In the genomic region with DNA sequence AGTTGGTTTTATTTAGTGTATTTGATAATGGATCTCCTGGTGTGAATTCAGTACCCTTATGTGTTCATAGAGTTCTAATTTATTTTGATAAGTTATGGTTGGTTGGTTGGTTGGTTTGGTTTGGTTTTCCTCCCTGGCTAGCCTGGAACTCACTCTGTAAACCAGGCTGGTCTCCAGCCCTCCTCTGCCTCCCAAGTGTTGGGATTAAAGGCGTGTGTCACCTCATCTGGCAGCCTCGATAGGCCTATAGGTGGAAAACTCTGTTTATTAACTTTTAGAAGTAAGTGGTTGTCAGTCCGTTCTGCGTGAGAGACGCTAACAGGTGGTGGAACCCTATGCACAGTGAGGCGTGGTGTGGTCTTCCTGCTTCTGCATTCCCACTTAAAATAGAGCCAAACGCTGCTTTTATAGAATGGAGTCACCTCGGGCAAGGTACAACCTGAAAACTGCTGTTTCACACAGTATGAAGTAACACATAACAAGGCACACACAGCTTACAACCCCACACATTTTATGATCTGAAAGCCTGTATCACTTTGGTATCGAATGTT, we compare ENCODE assay signal across 9 mouse cellular contexts. TPM values are rescaled to one million over a fixed set of nuclear protein-coding genes. Genes with fewer than 3 reads are reported as not detected.
DNase-seq lines count a peak whose midpoint lies in the region; ATAC-seq and TF ChIP-seq lines count a peak whose summit lies in the region.
"Had no signal": no experiment of that assay in that cellular context is flagged by ENCODE, and none has a peak within 500 bp of the region (broad histone marks: within the 10 kb centered on the region; RNA-seq: fewer than 3 reads in every experiment).

No protein-coding gene starts in this region.

- H3K36me3 ChIP-seq in intestine, embryonic 14.5 days (ENCODE audit: control insufficient read depth, insufficient read depth, low read length), result no peaks in the 10 kb centered on the region
- no peaks in the 10 kb centered on the region for H3K36me3 ChIP-seq in intestine, embryonic 16.5 days (ENCODE audit: control insufficient read depth, insufficient read depth, low read length)
- no peaks in the 10 kb centered on the region for H3K36me3 ChIP-seq in E14TG2a.4 (ENCODE audit: insufficient read depth, low read length)
- H3K36me3 ChIP-seq in embryonic facial prominence, embryonic 15.5 days, result no peaks in the 10 kb centered on the region
- no peaks in the 10 kb centered on the region for H3K36me3 ChIP-seq in liver, postnatal 0 days (replicated peaks; ENCODE audit: insufficient read depth, low read length)

- H3K27me3 ChIP-seq in intestine, embryonic 14.5 days (replicated peaks; ENCODE audit: control insufficient read depth, insufficient read depth, low read length), result no peaks in the 10 kb centered on the region
- no peaks in the 10 kb centered on the region for H3K27me3 ChIP-seq in intestine, embryonic 16.5 days (replicated peaks; ENCODE audit: control insufficient read depth, insufficient read depth, low read length)
- no peaks in the 10 kb centered on the region for H3K27me3 ChIP-seq in E14TG2a.4 (ENCODE audit: insufficient read depth, low read length)
- H3K27me3 ChIP-seq in embryonic facial prominence, embryonic 15.5 days, result no peaks in the 10 kb centered on the region
- no peaks in the 10 kb centered on the region for H3K27me3 ChIP-seq in liver, postnatal 0 days (ENCODE audit: insufficient read depth, low read length)

- no peak overlapping the region for H3K9ac ChIP-seq in intestine, embryonic 14.5 days (ENCODE audit: low read length)
- no peak overlapping the region for H3K9ac ChIP-seq in intestine, embryonic 16.5 days (ENCODE audit: low read depth, low read length)
- no peak overlapping the region for H3K9ac ChIP-seq in embryonic facial prominence, embryonic 15.5 days
- no peak overlapping the region for H3K9ac ChIP-seq in liver, postnatal 0 days (replicated peaks)

- no peak for DNase-seq in intestine, embryonic 14.5 days (ENCODE audit: low spot score)
- no peak for DNase-seq in liver, postnatal 0 days
- no peak for DNase-seq in cerebellum, postnatal 10 days
- DNase-seq in layer of hippocampus, adult 9-10 months (ENCODE audit: low spot score), result no peak
- no peak for DNase-seq in lung, postnatal 25 days (ENCODE audit: low spot score)
- DNase-seq: thymus, postnatal 14 days had no signal

- TF ChIP-seq CTCF in E14TG2a.4 (conservative IDR thresholded peaks at IDR 0.05; ENCODE audit: low read length), result no peak
- no peak for TF ChIP-seq CTCF in liver, postnatal 0 days (IDR thresholded peaks at IDR 0.05; ENCODE audit: low read depth)

- no peaks in the 10 kb centered on the region for H3K9me3 ChIP-seq in intestine, embryonic 14.5 days (ENCODE audit: control insufficient read depth, low read length)
- no peaks in the 10 kb centered on the region for H3K9me3 ChIP-seq in intestine, embryonic 16.5 days (ENCODE audit: control insufficient read depth, low read length)
- no peaks in the 10 kb centered on the region for H3K9me3 ChIP-seq in E14TG2a.4 (ENCODE audit: low read length)
- no peaks in the 10 kb centered on the region for H3K9me3 ChIP-seq in embryonic facial prominence, embryonic 15.5 days (replicated peaks)
- no peaks in the 10 kb centered on the region for H3K9me3 ChIP-seq in liver, postnatal 0 days (ENCODE audit: low read length)

- H3K4me3 ChIP-seq in intestine, embryonic 14.5 days (ENCODE audit: low read depth, low read length), result no peak overlapping the region
- no peak overlapping the region for H3K4me3 ChIP-seq in intestine, embryonic 16.5 days (ENCODE audit: low read length)
- peak overlapping the region; percentile 95; the same call in 1 of the 2 replicates for H3K4me3 ChIP-seq in E14TG2a.4 (replicated peaks; ENCODE audit: low read length)
- H3K4me3 ChIP-seq in embryonic facial prominence, embryonic 15.5 days (replicated peaks), result no peak overlapping the region
- peak overlapping the region; percentile 81 for H3K4me3 ChIP-seq in liver, postnatal 0 days (ENCODE audit: low read depth, low read length)

- TF ChIP-seq EP300 in liver, postnatal 0 days (IDR thresholded peaks at IDR 0.05; ENCODE audit: low read depth), result no peak

- H3K4me2 ChIP-seq in intestine, embryonic 14.5 days (ENCODE audit: low read length), result peak overlapping the region; percentile 86; the same call in 1 of the 2 replicates
- H3K4me2 ChIP-seq in intestine, embryonic 16.5 days (ENCODE audit: low read depth, low read length), result no peak overlapping the region
- H3K4me2 ChIP-seq in embryonic facial prominence, embryonic 15.5 days (replicated peaks), result peak overlapping the region; percentile 61; the same call in 1 of the 2 replicates
- peak overlapping the region; percentile 88 for H3K4me2 ChIP-seq in liver, postnatal 0 days (ENCODE audit: low read depth, low read length)

- H3K4me1 ChIP-seq in intestine, embryonic 14.5 days (replicated peaks; ENCODE audit: control insufficient read depth, insufficient read depth, low read length), result peaks cover 13% of the 10 kb centered on the region
- H3K4me1 ChIP-seq in intestine, embryonic 16.5 days (ENCODE audit: control insufficient read depth, insufficient read depth, low read length), result peaks cover 12% of the 10 kb centered on the region
- peaks cover 50% of the 10 kb centered on the region for H3K4me1 ChIP-seq in E14TG2a.4 (replicated peaks; ENCODE audit: low read depth, low read length)
- H3K4me1 ChIP-seq in embryonic facial prominence, embryonic 15.5 days, result peaks cover 18% of the 10 kb centered on the region
- peaks cover 23% of the 10 kb centered on the region for H3K4me1 ChIP-seq in liver, postnatal 0 days (ENCODE audit: insufficient read depth)

- WGBS in intestine, embryonic 14.5 days, result 90% methylated on average over 9 of the region's 9 CpGs
- WGBS in intestine, embryonic 16.5 days, result 86% methylated on average over 9 of the region's 9 CpGs
- WGBS in embryonic facial prominence, embryonic 15.5 days, result 87% methylated on average over 9 of the region's 9 CpGs
- 75% methylated on average over 9 of the region's 9 CpGs for WGBS in liver, postnatal 0 days (ENCODE audit: insufficient replicate concordance)

- H3K27ac ChIP-seq in intestine, embryonic 14.5 days (ENCODE audit: low read depth), result no peak overlapping the region
- H3K27ac ChIP-seq in intestine, embryonic 16.5 days (ENCODE audit: low read length), result no peak overlapping the region
- 0 out of 2 replicates have a peak overlapping the region, but pooled peaks have one; percentile 13 for H3K27ac ChIP-seq in embryonic facial prominence, embryonic 15.5 days (replicated peaks)
- H3K27ac ChIP-seq in liver, postnatal 0 days (ENCODE audit: low read depth), result peak overlapping the region; percentile 92

- ATAC-seq in intestine, embryonic 14.5 days (replicated peaks; ENCODE audit: low FRiP score, low TSS enrichment, low read depth), result no peak
- no peak for ATAC-seq in intestine, embryonic 16.5 days
- no peak for ATAC-seq in embryonic facial prominence, embryonic 15.5 days (ENCODE audit: insufficient number of reproducible peaks, low FRiP score, low TSS enrichment, low read depth)
- ATAC-seq in liver, postnatal 0 days, result no peak

RNA-seq across cellular contexts. Expression of a gene that starts 1.6 kb away (rescaled TPM):
- 72.4 and 77.4 TPM in 2 replicates for polyA plus RNA-seq in intestine, embryonic 14.5 days (2014; fragmentation: Nextera tagmentation; extraction: Ambion mirVana)
- polyA plus RNA-seq in intestine, embryonic 16.5 days (2015; fragmentation: Nextera tagmentation; extraction: Ambion mirVana), result 82.9 and 85.6 TPM in 2 replicates
- polyA plus RNA-seq in embryonic facial prominence, embryonic 15.5 days (2015; fragmentation: Nextera tagmentation; extraction: Ambion mirVana), result 82.1 and 85.8 TPM in 2 replicates
- polyA plus RNA-seq in liver, postnatal 0 days (2015; fragmentation: Nextera tagmentation; extraction: Ambion mirVana), result 101 and 105 TPM in 2 replicates

RNA-seq across cellular contexts. Expression of a gene that starts 6.2 kb away (rescaled TPM):
- polyA plus RNA-seq in intestine, embryonic 14.5 days (2014; fragmentation: Nextera tagmentation; extraction: Ambion mirVana), result 165 and 170 TPM in 2 replicates
- polyA plus RNA-seq in intestine, embryonic 16.5 days (2015; fragmentation: Nextera tagmentation; extraction: Ambion mirVana), result 133 and 153 TPM in 2 replicates
- polyA plus RNA-seq in embryonic facial prominence, embryonic 15.5 days (2015; fragmentation: Nextera tagmentation; extraction: Ambion mirVana), result 129 and 132 TPM in 2 replicates
- polyA plus RNA-seq in liver, postnatal 0 days (2015; fragmentation: Nextera tagmentation; extraction: Ambion mirVana), result 36.1 and 42.1 TPM in 2 replicates

RNA-seq across cellular contexts. Expression of a gene that starts 32.3 kb away (rescaled TPM):
- 12.9 and 14.6 TPM in 2 replicates for polyA plus RNA-seq in intestine, embryonic 14.5 days (2014; fragmentation: Nextera tagmentation; extraction: Ambion mirVana)
- 5.3 and 5.9 TPM in 2 replicates for polyA plus RNA-seq in intestine, embryonic 16.5 days (2015; fragmentation: Nextera tagmentation; extraction: Ambion mirVana)
- polyA plus RNA-seq in embryonic facial prominence, embryonic 15.5 days (2015; fragmentation: Nextera tagmentation; extraction: Ambion mirVana), result 27.6 and 28.9 TPM in 2 replicates
- 0.33 and 0.46 TPM in 2 replicates for polyA plus RNA-seq in liver, postnatal 0 days (2015; fragmentation: Nextera tagmentation; extraction: Ambion mirVana)

RNA-seq across cellular contexts. Expression of a gene that starts 47.3 kb away (rescaled TPM):
- polyA plus RNA-seq in intestine, embryonic 14.5 days (2014; fragmentation: Nextera tagmentation; extraction: Ambion mirVana), result 0.18 and 0.32 TPM in 2 replicates
- 0.88 and 1.1 TPM in 2 replicates for polyA plus RNA-seq in intestine, embryonic 16.5 days (2015; fragmentation: Nextera tagmentation; extraction: Ambion mirVana)
- 2.7 and 2.8 TPM in 2 replicates for polyA plus RNA-seq in embryonic facial prominence, embryonic 15.5 days (2015; fragmentation: Nextera tagmentation; extraction: Ambion mirVana)
- 2.1 and 2.2 TPM in 2 replicates for polyA plus RNA-seq in liver, postnatal 0 days (2015; fragmentation: Nextera tagmentation; extraction: Ambion mirVana)

Comparison
In these comparisons a context has a peak if more than half of its experiments do, and no peak if none do; other contexts are left out.
1. H3K27ac ChIP-seq: peak in embryonic facial prominence, embryonic 15.5 days (single experiment) and liver, postnatal 0 days (single experiment); none in intestine, embryonic 14.5 days (single experiment) and intestine, embryonic 16.5 days (single experiment).
2. H3K4me3 ChIP-seq: peak in E14TG2a.4 (single experiment) and liver, postnatal 0 days (single experiment); none in intestine, embryonic 14.5 days (single experiment), intestine, embryonic 16.5 days (single experiment) and embryonic facial prominence, embryonic 15.5 days (single experiment).